Mouse (Mus musculus) kidney, postnatal 25 days (tissue): Measurements from ENCODE around the gene March8.
A peak's percentile ranks its signal among the peaks of the same experiment; 100 is the strongest.
"Not testable (repeated sequence)": the region's sequence is repeated elsewhere in the genome, so short reads cannot be mapped to it uniquely, and the experiment has no call there.

Experiments used
- DNase-seq, 2 experiments: peaks; one replicate each; pipeline ENCODE4 v3.0.0; 2021; ENCODE audit warnings: mixed read lengths in 2 of 2

The March8 gene

GRCm38 (mm10) chr6:116337835-116338501, at the start of gene March8:
March8 (plus strand) TSS chr6:116338024.
- peak; percentile 95 to 99 for DNase-seq

DNA sequence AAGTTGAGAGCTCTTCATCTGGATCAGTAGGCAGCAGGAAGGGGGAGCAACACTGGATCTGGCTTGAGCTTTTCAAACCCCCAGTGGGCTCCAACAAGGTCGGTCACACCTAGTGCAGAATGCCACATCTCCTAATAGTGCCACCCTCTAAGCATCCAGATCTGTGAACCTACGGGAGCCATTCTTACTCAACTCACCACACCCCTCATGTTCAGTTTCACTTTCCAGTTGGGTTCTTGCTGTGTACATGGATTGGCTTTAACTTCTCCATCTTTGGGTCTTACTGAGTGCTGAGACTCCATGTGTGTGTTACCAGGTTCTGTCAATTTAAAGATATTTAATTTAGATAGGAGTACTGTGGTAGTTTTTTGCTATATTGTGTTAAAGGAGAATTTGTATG, 26.4 kb upstream of the March8 start:
- no peak for DNase-seq

DNA sequence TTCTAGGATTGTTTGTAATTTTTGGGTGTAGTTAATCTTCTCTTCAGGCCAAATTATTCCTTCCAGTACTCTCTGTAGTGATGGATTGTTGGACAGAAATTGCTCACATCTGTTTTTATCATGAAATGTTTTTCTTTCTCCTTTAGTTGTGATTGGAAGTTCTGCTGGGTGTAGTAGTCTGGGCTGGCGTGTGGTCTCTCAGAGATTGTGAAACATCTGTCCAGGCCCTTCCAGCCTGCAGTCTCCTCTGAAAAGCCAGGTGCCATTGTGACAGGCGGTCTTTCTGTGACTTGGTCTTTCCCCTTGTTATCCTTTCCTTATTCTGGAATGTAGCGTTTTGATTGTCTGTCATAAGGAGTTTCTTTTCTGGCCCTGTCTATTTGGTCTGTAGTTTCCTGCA, 18.6 kb upstream of the March8 start:
- no peak for DNase-seq

DNA sequence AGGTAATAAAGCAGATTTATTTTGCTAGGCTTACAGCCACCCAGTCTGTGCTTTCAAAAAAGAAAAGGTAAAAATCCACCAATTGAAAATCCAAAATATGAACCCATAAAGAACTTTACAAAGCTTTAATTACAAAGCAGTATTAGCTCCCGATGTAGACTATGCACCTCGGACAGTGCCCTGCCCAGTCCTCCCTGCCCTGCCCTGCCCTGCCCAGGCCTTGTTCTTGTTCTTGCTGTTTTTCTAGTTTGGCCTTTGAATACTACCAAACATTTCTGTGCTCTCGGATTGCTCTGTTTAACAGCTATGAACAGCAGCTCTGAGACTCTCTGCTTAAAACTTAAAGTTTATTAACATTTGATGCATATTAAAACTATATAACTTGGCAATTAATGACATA, 11.2 kb upstream of the March8 start:
- no peak for DNase-seq

- DNase-seq, result peak; percentile 27 to 53
Measured at GRCm38 (mm10) chr6:116331396-116331795, 6.4 kb upstream of the March8 start.

- DNase-seq, result no peak
Measured at GRCm38 (mm10) chr6:116337466-116337834, 374 bp upstream of the March8 start.

- DNase-seq, result no peak
Measured at GRCm38 (mm10) chr6:116338520-116338919, 696 bp downstream of the March8 start.

- no peak for DNase-seq
Measured at GRCm38 (mm10) chr6:116339088-116339487, 1.3 kb downstream of the March8 start.

DNA sequence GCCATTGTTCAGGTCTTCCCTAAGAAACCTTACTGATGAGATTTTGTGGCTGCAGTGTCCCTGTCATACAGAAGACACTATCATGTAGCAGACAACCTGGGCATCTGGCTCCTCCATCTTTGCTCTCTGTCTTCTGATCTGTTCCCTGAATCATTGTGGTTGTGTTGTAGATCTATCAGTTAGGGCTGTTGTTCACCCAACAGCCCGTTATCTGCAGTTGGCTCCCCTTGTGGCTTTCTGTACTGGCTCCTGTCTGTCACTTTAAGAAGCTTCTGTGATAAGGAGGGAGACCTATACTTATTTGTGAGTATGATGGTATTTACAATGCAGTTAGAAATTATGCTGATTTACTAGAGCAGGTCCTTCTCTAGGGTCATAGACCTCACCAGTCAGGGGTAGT, 2.7 kb downstream of the March8 start:
- no peak for DNase-seq

GRCm38 (mm10) chr6:116347953-116348352, 10.1 kb downstream of the March8 start:
- DNase-seq, result peak in 1 of 2 experiments; percentile 42

DNA sequence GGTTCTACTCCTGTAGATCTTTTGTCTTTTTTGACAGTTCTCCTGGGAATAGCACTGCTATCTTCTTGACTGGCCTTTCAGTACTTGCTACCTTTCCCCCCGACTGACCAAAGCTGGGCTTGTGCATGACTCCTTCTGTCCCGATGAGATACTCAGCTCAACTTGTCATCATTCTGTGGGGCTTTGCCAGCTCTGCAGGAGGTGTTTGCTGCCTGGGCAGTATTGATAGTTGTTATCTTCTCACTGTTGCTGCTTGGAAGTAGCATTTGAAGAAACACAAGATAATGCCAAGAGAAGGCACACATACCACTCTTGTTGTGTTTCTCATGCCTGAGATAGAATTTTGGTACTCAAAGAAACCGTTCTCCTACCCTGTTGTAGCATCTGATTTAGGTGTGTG, 12.2 kb downstream of the March8 start:
- no peak for DNase-seq

GRCm38 (mm10) chr6:116350643-116351042, 12.8 kb downstream of the March8 start:
- DNase-seq, result no peak

GRCm38 (mm10) chr6:116351534-116351933, 13.7 kb downstream of the March8 start:
- no peak for DNase-seq

DNA sequence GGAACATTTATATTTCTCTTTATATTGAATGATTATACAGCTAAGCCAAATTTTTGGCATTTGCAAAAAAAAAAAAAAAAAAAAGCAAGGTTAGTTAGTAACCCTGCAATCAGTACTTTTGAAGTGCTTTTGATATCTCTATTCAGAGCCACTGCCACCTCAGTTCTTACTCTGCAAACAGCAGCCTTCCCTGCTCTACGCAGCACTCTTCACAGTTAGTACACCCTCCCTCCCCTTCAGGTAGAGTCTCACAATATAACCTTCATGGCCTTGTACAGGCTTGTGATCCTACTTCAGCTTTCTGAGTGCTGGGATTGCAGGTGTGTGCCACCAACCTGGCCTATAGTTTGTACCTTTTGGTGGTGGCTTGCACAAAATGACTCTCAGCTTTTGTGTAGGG, 15.6 kb downstream of the March8 start:
- no peak for DNase-seq

DNA sequence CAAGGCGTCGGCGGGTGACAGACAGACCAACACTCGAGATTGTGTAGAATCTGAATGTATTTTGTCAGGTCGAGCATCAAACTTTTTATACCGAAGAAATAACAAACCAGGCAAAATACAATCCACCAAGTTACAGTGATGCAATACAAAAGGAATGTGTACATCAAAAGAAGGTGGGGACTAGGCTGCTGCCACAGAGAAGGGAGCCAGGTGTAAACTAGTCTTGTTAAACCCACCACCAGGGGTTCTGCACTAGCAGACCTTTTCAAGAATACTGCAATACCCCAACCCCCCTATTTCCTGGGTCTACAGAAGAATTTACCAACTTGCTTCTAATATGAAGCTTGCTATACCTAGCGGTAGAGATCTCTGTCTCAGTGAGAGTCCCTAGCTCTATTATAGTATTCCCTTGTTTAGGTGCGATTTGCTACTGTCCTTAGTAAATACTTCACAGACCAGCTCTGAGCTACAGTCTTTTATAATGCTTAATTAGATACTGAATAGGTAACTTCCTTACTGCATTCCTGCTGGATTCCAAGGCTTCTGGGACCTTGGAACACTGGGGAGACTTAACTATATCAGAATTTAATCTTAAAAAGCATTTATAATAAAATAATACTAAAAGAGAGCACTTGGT, 18.6 kb downstream of the March8 start:
- not testable (repeated sequence) for DNase-seq

GRCm38 (mm10) chr6:116356948-116357325, 19.1 kb downstream of the March8 start:
- DNase-seq, result no peak

DNA sequence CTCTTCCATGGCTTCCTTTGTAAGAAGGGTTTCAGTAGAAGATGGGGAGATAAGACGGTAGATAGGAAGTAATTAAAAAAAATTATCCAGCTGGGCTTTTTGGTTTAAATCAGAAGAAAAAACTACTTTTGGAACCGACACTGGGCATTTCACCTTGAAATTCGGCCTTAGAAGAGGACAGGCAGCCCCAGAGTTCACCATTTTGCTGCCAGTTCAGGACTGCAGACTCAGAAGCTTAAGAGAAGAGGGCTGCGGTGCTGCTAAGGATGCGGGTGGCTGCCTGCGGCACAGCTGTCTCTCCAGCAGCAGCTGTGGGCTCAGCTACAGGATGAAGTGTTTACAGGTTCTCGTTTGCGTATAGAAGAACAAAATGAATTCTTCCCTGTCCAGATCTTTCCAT, 20.2 kb downstream of the March8 start:
- no peak for DNase-seq

GRCm38 (mm10) chr6:116359256-116359655, 21.4 kb downstream of the March8 start:
- DNase-seq, result no peak

DNA sequence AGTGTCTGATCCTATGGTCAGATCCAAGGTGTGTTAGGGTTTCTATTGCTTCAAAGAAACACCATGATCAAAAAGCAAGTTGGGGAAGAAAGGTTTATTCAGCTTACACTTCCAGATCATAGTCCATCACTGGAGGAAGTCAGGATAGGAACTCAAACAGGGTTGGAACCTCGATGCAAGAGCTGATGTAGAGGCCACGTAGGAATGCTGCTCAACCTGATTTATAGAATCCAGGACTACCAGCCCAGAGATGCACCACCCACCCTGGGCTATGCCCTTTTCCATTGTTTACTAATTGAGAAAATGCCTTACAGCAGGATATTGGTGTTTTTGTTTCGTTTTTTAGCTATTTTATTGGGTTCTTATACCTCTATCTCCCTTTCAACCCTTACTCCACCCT, 23.6 kb downstream of the March8 start:
- no peak for DNase-seq

- DNase-seq, result no peak
Measured at GRCm38 (mm10) chr6:116361993-116362392, 24.2 kb downstream of the March8 start.

DNA sequence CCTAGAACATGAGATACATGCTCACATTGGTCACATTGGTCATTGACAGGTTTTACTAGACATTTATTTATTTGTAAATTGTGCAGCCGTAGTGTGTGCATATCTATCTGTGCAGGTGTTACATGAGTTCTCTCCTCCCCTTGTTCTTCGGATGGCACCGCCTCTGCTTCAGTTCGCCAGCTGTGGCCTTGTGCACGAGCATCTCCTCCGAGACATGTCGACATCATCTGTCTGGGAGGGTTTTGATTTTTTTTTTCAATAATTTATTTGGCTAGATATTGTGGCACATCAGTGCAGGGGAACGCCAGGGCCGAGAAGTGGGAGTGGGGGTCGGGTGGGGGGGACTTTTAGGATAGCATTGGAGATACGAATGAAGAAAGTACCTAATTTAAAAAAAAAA, 30.1 kb downstream of the March8 start:
- no peak for DNase-seq

DNA sequence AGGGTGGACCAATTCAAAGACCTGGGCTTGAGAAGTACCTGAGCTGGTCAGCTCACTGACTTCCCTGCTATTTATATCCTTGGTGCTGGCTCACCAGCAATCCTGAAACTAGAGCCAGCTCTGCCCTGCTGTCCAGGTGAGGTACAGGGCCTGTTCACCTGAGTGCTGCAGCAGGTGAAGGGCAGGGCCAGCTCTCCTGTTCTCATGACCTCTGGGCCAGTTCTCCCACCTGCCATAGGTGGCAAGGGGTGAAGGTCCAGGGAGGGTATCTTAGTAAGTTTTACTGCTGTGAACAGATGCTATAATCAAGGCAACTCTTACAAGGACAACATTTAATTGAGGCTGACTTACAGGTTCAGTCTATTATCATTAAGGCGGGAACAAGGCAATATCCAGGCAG, 32.0 kb downstream of the March8 start:
- DNase-seq, result no peak

DNA sequence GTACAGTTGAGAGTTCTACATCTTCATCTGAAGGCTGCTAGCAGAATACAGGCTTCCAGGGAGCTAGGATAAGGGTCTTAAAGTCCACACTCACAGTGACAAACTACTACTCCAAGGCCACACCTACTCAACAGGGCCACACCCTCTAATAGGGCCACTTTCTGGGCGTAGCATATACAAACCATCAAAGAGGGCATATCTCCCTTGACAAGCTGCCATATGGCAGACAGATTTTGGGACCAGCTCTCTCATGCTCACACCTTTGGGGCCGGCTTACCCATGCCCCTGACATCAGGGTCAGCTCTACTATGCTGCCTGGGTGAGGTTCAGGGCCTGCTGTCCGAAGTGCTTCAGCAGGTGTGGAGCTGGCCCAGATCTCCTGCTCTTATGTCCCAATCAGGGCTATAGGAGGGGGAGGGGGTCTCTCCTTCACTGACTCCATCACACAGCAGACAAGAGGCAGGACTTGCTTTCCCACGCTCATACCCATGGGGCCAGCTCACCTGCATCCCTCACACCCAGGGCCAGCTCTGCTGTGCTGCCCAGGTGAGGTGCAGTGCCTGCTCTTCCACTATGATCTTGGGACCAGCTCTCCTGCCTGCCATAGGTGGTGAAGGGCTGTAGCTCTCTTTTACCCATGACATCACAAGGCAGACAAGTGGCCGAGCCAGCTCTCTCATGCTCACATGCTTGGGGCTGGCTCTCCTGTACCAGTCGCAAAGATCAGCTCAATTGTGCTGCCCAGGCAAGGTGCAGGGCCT, 32.6 kb downstream of the March8 start:
- DNase-seq, result no peak

- DNase-seq, result no peak
Measured at GRCm38 (mm10) chr6:116371500-116371899, 33.7 kb downstream of the March8 start.
